ENCODE assay signal across 8 mouse cellular contexts in genomic region chr11:75012997-75013694, GRCm38 (mm10).
A peak's percentile ranks its signal among the peaks of the same experiment; 100 is the strongest.
DNase-seq lines count a peak whose midpoint lies in the region; ATAC-seq and TF ChIP-seq lines count a peak whose summit lies in the region.

No protein-coding gene starts in this region.

- peak overlapping the region; percentile 93 for H3K27ac ChIP-seq in CH12.LX (ENCODE audit: insufficient read depth, low read depth)

- peak overlapping the region; percentile 57 for H3K9ac ChIP-seq in CH12.LX (ENCODE audit: insufficient read depth, low read depth)

- peaks cover 0 to 26% of the 10 kb centered on the region in 2 experiments for H3K36me3 ChIP-seq in CH12.LX (replicated peaks in 1 of 2; ENCODE audit: control insufficient read depth in 1 of 2, insufficient read depth in 1 of 2, low read length in 1 of 2)

- peak in 1 of 2 experiments; percentile 38; a peak in 2 of 4 replicates for TF ChIP-seq CTCF in CH12.LX (conservative IDR thresholded peaks at IDR 0.05 in 1 of 2, IDR thresholded peaks at IDR 0.05 in 1 of 2; ENCODE audit: low read depth in 2 of 2, low read length in 2 of 2)

- peak; percentile 56; the same call in 1 of the 2 replicates for ATAC-seq in frontal cortex, adult (ENCODE audit: low TSS enrichment)
- ATAC-seq in erythroblast, adult 5-6 weeks (replicated peaks; ENCODE audit: low FRiP score, poor library complexity, severe bottlenecking) = no peak

- intact Hi-C loops in heart, postnatal 36 days (cut with DNase I) = loop anchor here (2.0 kb wide), 2 partner anchors 16 to 32 kb away; no protein-coding TSS in a partner anchor

- peak; percentile 77 for TF ChIP-seq POLR2A in CH12.LX (IDR thresholded peaks at IDR 0.05; ENCODE audit: low read depth, low read length)

- H3K27me3 ChIP-seq in CH12.LX (replicated peaks) = no peaks in the 10 kb centered on the region

- peak; percentile 93 for DNase-seq in CH12.LX (ENCODE audit: extremely low read depth)
- peak; percentile 58 for DNase-seq in adrenal gland, postnatal 14 days
- DNase-seq in heart, postnatal 36 days = peak; percentile 70 to 79
- DNase-seq in kidney, postnatal 4 days = peak; percentile 85 to 91
- DNase-seq in lung, postnatal 10 days = peak; percentile 90
- DNase-seq in right cerebral cortex, postnatal 36 days (ENCODE audit: low spot score in 2 of 2) = peak; percentile 38 to 53

- H3K79me2 ChIP-seq in CH12.LX (replicated peaks; ENCODE audit: control insufficient read depth, extremely low read depth, insufficient read depth, poor library complexity, severe bottlenecking) = no peaks in the 10 kb centered on the region

- dilution Hi-C loops in CH12.LX (cut with MboI; ENCODE audit: extremely low pct_ligation_motif_present, extremely low pct_unique_long_range_greater_than_20kb, low sequenced_read_pairs) = no loop called here

- peak; percentile 35 for TF ChIP-seq RAD21 in CH12.LX (IDR thresholded peaks at IDR 0.05; ENCODE audit: low read depth, low read length)

- H3K4me1 ChIP-seq in CH12.LX (ENCODE audit: control insufficient read depth in 1 of 2, insufficient read depth in 2 of 2) = peaks cover 11 to 71% of the 10 kb centered on the region in 2 experiments

- H3K4me2 ChIP-seq in CH12.LX (ENCODE audit: insufficient read depth, low read depth, poor library complexity, severe bottlenecking) = peak overlapping the region; percentile 98

- H3K9me3 ChIP-seq in CH12.LX (replicated peaks; ENCODE audit: low read length) = no peaks in the 10 kb centered on the region

- TF ChIP-seq EP300 in CH12.LX (IDR thresholded peaks at IDR 0.05; ENCODE audit: low read length) = peak; percentile 79

- in situ Hi-C loops in CH12.LX (cut with MboI; ENCODE audit: low pct_ligation_motif_present, low pct_unique_long_range_greater_than_20kb, low sequenced_read_pairs) = no loop called here

- peak overlapping the region; percentile 39 to 45 (median 41) for H3K4me3 ChIP-seq in CH12.LX (replicated peaks in 1 of 3; ENCODE audit: low read depth in 2 of 3, low read length in 2 of 3, poor library complexity in 1 of 3)

TF ChIP-seq in CH12.LX, 34 proteins besides CTCF, POLR2A, EP300 and RAD21:
- peak; percentile 71; the same call in 1 of the 2 replicates for TF ChIP-seq ZMIZ1 (IDR thresholded peaks at IDR 0.05; ENCODE audit: low read depth, low read length)
- peak; percentile 83 for TF ChIP-seq ELF1 (IDR thresholded peaks at IDR 0.05; ENCODE audit: low read depth, low read length)
- peak; percentile 80 for TF ChIP-seq ETS1 (conservative IDR thresholded peaks at IDR 0.05; ENCODE audit: low read depth, low read length)
- no peak for TF ChIP-seq KAT2A (IDR thresholded peaks at IDR 0.05; ENCODE audit: insufficient replicate concordance, low read length)
- TF ChIP-seq USF1 (IDR thresholded peaks at IDR 0.05; ENCODE audit: low read depth, low read length) = no peak
- TF ChIP-seq RCOR1 (conservative IDR thresholded peaks at IDR 0.05; ENCODE audit: low read depth, low read length) = no peak
- TF ChIP-seq CHD1 (IDR thresholded peaks at IDR 0.05; ENCODE audit: low read depth, low read length) = no peak; the same call in 1 of the 2 replicates
- TF ChIP-seq MAX (IDR thresholded peaks at IDR 0.05; ENCODE audit: low read length) = peak; percentile 65
- TF ChIP-seq MAZ (IDR thresholded peaks at IDR 0.05; ENCODE audit: low read depth, low read length) = peak; percentile 93
- TF ChIP-seq GABPA (IDR thresholded peaks at IDR 0.05; ENCODE audit: insufficient replicate concordance, low read depth, low read length) = no peak
- no peak; the same call in 1 of the 2 replicates for TF ChIP-seq JUN (IDR thresholded peaks at IDR 0.05; ENCODE audit: insufficient read depth, low read depth, low read length)
- peak; percentile 55 for TF ChIP-seq BHLHE40 (IDR thresholded peaks at IDR 0.05; ENCODE audit: low read depth, low read length)
- TF ChIP-seq NELFE (IDR thresholded peaks at IDR 0.05; ENCODE audit: low read depth, low read length) = peak; percentile 79
- peak; percentile 59 for TF ChIP-seq IRF4 (IDR thresholded peaks at IDR 0.05; ENCODE audit: low read depth, low read length)
- TF ChIP-seq MAFK (IDR thresholded peaks at IDR 0.05; ENCODE audit: insufficient replicate concordance, low read length) = no peak
- TF ChIP-seq NRF1 (IDR thresholded peaks at IDR 0.05; ENCODE audit: low read depth, low read length) = peak; percentile 44; the same call in 1 of the 2 replicates
- peak; percentile 92 for TF ChIP-seq SIN3A (IDR thresholded peaks at IDR 0.05; ENCODE audit: low read length)
- TF ChIP-seq POLR2AphosphoS2 (IDR thresholded peaks at IDR 0.05; ENCODE audit: low read depth, low read length) = no peak; the same call in 1 of the 2 replicates
- peak; percentile 52 for TF ChIP-seq HCFC1 (IDR thresholded peaks at IDR 0.05; ENCODE audit: low read depth, low read length)
- 0 out of 2 replicates have a peak, but pooled peaks have one; percentile 70 for TF ChIP-seq UBTF (IDR thresholded peaks at IDR 0.05; ENCODE audit: low read depth, low read length)
- no peak; the same call in 1 of the 2 replicates for TF ChIP-seq MEF2A (IDR thresholded peaks at IDR 0.05; ENCODE audit: borderline replicate concordance, low read depth, low read length)
- peak; percentile 81 for TF ChIP-seq MYC (IDR thresholded peaks at IDR 0.05; ENCODE audit: low read depth, low read length)
- peak; percentile 20; the same call in 1 of the 2 replicates for TF ChIP-seq CHD2 (IDR thresholded peaks at IDR 0.05; ENCODE audit: low read length)
- TF ChIP-seq JUND (conservative IDR thresholded peaks at IDR 0.05; ENCODE audit: low read depth, low read length) = 0 out of 2 replicates have a peak, but pooled peaks have one; percentile 8
- peak; percentile 94 for TF ChIP-seq TCF12 (IDR thresholded peaks at IDR 0.05; ENCODE audit: low read depth, low read length)
- peak; percentile 85; the same call in 1 of the 2 replicates for TF ChIP-seq MXI1 (IDR thresholded peaks at IDR 0.05; ENCODE audit: low read depth, low read length)
- TF ChIP-seq TBP (conservative IDR thresholded peaks at IDR 0.05; ENCODE audit: low read depth, low read length) = peak; percentile 82
- no peak for TF ChIP-seq E2F4 (IDR thresholded peaks at IDR 0.05; ENCODE audit: insufficient replicate concordance, low read depth, low read length)
- TF ChIP-seq ZNF384 (IDR thresholded peaks at IDR 0.05; ENCODE audit: low read depth, low read length) = peak; percentile 94
- peak; percentile 26; the same call in 1 of the 2 replicates for TF ChIP-seq SMC3 (IDR thresholded peaks at IDR 0.05; ENCODE audit: low read depth, low read length)
